Mouse (Mus musculus): ENCODE measurements around the gene Adgrg6. TPM values are rescaled to one million over a fixed set of nuclear protein-coding genes. Genes with fewer than 3 reads are reported as not detected.

Adgrg6 gene
- total RNA-seq (2023) = 11.9 and 13.9 TPM in 2 replicates

DNA sequence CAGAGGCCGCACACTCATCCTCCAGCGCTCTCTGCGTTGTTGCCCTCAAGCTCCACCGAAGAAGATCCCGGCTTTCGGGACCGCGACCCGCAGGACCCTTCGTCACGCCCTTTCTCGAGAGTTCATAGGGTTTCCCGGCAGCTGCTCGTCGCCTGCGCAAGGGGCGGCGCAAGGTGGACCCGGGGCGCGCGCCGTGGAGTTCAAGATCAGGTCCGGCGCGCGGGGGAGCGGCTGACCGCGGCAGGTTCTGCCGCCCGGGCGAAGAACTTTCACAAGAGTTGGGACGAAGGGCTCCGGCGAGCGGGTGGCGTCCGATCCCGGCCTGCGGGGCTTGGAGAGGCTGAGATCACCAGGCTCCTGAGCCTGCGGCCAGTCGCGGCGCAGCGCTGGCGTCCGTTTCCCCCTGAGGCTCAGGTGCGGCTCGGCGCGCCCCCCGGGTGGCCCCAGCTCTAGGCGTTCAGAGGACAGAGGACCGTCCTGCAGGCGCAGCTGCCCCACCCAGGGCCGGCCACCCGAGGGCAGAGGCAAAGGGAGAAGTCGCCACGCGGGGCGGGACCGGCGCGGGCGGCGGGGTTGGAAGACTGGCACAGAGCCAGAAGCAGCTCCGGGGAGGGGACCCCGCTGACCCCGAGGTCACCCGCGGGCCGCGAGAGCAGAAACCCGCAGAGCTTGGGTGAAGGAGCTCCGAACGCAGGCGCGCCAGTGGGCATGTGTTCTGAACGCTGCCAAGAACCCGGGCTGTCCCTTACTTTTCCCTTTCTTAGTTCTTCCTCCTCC, at the start of gene Adgrg6:
Gene Adgrg6 (minus strand): TSS at position 719 of the 777 bp plus-strand sequence.

Other genes with a start within 250 kb of the Adgrg6 start
- gene Vta1, start 159.9 kb upstream of the Adgrg6 start, total RNA-seq (2023) = 48.5 and 59.2 TPM in 2 replicates
- gene Nmbr, start 159.9 kb upstream of the Adgrg6 start, total RNA-seq (2023) = not detected in 2 replicates
- gene Gje1, start 172.6 kb upstream of the Adgrg6 start, total RNA-seq (2023) = 0.41 TPM in 1 of 2 replicates, not detected in the other

All from neutrophil, adult 65 days (primary cell).